ENCODE assay signal across 8 mouse cellular contexts in the genomic region with DNA sequence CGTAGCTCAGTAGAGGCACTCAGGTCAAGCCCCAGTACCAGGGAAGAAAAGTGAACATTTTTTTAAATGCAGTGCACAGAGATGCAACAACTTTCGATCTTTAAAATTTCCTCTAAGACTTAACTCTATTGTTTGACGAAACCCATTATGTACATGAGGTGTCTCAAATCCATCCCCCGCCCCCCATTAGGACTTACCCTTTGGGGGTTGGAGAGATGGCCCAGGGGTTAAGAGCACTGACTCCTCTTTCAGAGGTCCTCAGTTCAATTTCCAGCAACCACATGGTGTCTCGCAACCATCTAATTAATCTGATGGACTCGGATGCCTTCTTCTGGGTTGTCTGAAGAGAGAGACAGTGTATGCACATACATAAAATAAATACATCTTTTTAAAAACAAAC. TPM values are rescaled to one million over a fixed set of nuclear protein-coding genes. Genes with fewer than 3 reads are reported as not detected.
DNase-seq lines count a peak whose midpoint lies in the region; ATAC-seq and TF ChIP-seq lines count a peak whose summit lies in the region.

No protein-coding gene starts in this region.

- TF ChIP-seq EP300 in ES-Bruce4 (IDR thresholded peaks at IDR 0.05; ENCODE audit: insufficient read depth, low read depth, low read length), result no peak

- no peak for DNase-seq in heart, adult 11 months
- DNase-seq in forebrain, embryonic 14.5 days (ENCODE audit: low spot score), result no peak
- no peak for DNase-seq in urinary bladder, postnatal 14 days (ENCODE audit: low spot score)
- DNase-seq in thymus, postnatal 10 days (ENCODE audit: low spot score in 2 of 2), result no peak

- H3K4me1 ChIP-seq in heart, embryonic 14.5 days (ENCODE audit: control insufficient read depth in 2 of 2, insufficient read depth in 2 of 2, low read length in 2 of 2), result peaks cover 4 to 35% of the 10 kb centered on the region in 2 experiments
- peaks cover 2% of the 10 kb centered on the region for H3K4me1 ChIP-seq in ES-Bruce4 (ENCODE audit: control insufficient read depth, insufficient read depth, low read length)
- H3K4me1 ChIP-seq in forebrain, embryonic 14.5 days (ENCODE audit: control insufficient read depth, insufficient read depth, low read length), result peaks cover 13% of the 10 kb centered on the region; the same call in 1 of the 2 replicates
- peaks cover 6% of the 10 kb centered on the region for H3K4me1 ChIP-seq in liver, embryonic 16.5 days (ENCODE audit: control insufficient read depth, low read depth, low read length)

- TF ChIP-seq CTCF in ES-Bruce4 (IDR thresholded peaks at IDR 0.05; ENCODE audit: low read depth, low read length), result no peak

- H3K4me3 ChIP-seq in heart, embryonic 14.5 days (ENCODE audit: control insufficient read depth in 1 of 2, insufficient read depth in 1 of 2, low read depth in 1 of 2, low read length in 2 of 2), result peak overlapping the region; percentile 66 to 89; a peak in 3 of 4 replicates
- peak overlapping the region; percentile 91 for H3K4me3 ChIP-seq in ES-Bruce4 (ENCODE audit: low read depth, low read length)
- H3K4me3 ChIP-seq in forebrain, embryonic 14.5 days (ENCODE audit: low read depth, low read length), result peak overlapping the region; percentile 76
- H3K4me3 ChIP-seq in liver, embryonic 16.5 days (ENCODE audit: low read depth, low read length), result peak overlapping the region; percentile 86

- 0 out of 2 replicates have a peak, but pooled peaks cover under 1% of the 10 kb centered on the region for H3K36me3 ChIP-seq in heart, embryonic 14.5 days (ENCODE audit: control insufficient read depth, insufficient read depth, low read length)
- no peaks in the 10 kb centered on the region for H3K36me3 ChIP-seq in ES-Bruce4 (ENCODE audit: control insufficient read depth, insufficient read depth, low read length, poor library complexity, severe bottlenecking)
- H3K36me3 ChIP-seq in forebrain, embryonic 14.5 days (ENCODE audit: control insufficient read depth, insufficient read depth, low read length), result no peaks in the 10 kb centered on the region
- H3K36me3 ChIP-seq in liver, embryonic 16.5 days (ENCODE audit: control insufficient read depth, insufficient read depth), result no peaks in the 10 kb centered on the region

- H3K4me2 ChIP-seq in heart, embryonic 14.5 days (ENCODE audit: low read length), result peak overlapping the region; percentile 83
- H3K4me2 ChIP-seq in forebrain, embryonic 14.5 days (ENCODE audit: low read length), result peak overlapping the region; percentile 68
- H3K4me2 ChIP-seq in liver, embryonic 16.5 days (ENCODE audit: low read depth, low read length), result peak overlapping the region; percentile 80

- no peak for TF ChIP-seq POLR2A in ES-Bruce4 (IDR thresholded peaks at IDR 0.05; ENCODE audit: insufficient read depth, low read length)

- ATAC-seq in heart, embryonic 14.5 days (ENCODE audit: insufficient number of reproducible peaks, insufficient read depth, low FRiP score, low read depth), result no peak
- ATAC-seq in forebrain, embryonic 14.5 days, result no peak
- ATAC-seq in liver, embryonic 16.5 days (ENCODE audit: low read depth), result no peak
- no peak for ATAC-seq in megakaryocyte-erythroid progenitor cell, adult 5-6 weeks (replicated peaks; ENCODE audit: low FRiP score, low TSS enrichment, poor library complexity, severe bottlenecking)

- H3K9me3 ChIP-seq in heart, embryonic 14.5 days (ENCODE audit: control insufficient read depth, low read length), result no peaks in the 10 kb centered on the region
- H3K9me3 ChIP-seq in ES-Bruce4 (replicated peaks; ENCODE audit: control insufficient read depth, insufficient read depth, low read length, poor library complexity, severe bottlenecking), result no peaks in the 10 kb centered on the region
- H3K9me3 ChIP-seq in forebrain, embryonic 14.5 days (replicated peaks; ENCODE audit: control insufficient read depth, low read length), result no peaks in the 10 kb centered on the region
- no peaks in the 10 kb centered on the region for H3K9me3 ChIP-seq in liver, embryonic 16.5 days (replicated peaks; ENCODE audit: control insufficient read depth, low read length)

- H3K27me3 ChIP-seq in heart, embryonic 14.5 days (ENCODE audit: control insufficient read depth, insufficient read depth, low read length), result no peaks in the 10 kb centered on the region
- no peaks in the 10 kb centered on the region for H3K27me3 ChIP-seq in ES-Bruce4 (ENCODE audit: control insufficient read depth, insufficient read depth, low read length, poor library complexity, severe bottlenecking)
- H3K27me3 ChIP-seq in forebrain, embryonic 14.5 days (replicated peaks; ENCODE audit: control insufficient read depth, insufficient read depth, low read length), result no peaks in the 10 kb centered on the region
- H3K27me3 ChIP-seq in liver, embryonic 16.5 days (ENCODE audit: control insufficient read depth, insufficient read depth, low read depth, low read length), result no peaks in the 10 kb centered on the region

- WGBS in heart, embryonic 14.5 days, result 14% methylated on average over 6 of the region's 6 CpGs
- 2% methylated on average over 6 of the region's 6 CpGs for WGBS in forebrain, embryonic 14.5 days
- 15% methylated on average over 6 of the region's 6 CpGs for WGBS in liver, embryonic 16.5 days (ENCODE audit: insufficient replicate concordance)

- H3K27ac ChIP-seq in heart, embryonic 14.5 days (replicated peaks in 1 of 2; ENCODE audit: control insufficient read depth in 1 of 2, insufficient read depth in 1 of 2, low read depth in 2 of 2, low read length in 2 of 2), result peak overlapping the region; percentile 88 to 93; a peak in 1 of 4 replicates
- H3K27ac ChIP-seq in ES-Bruce4 (ENCODE audit: insufficient read depth, low read length), result peak overlapping the region; percentile 66
- H3K27ac ChIP-seq in forebrain, embryonic 14.5 days (ENCODE audit: low read depth, low read length), result peak overlapping the region; percentile 90; the same call in 1 of the 2 replicates
- no peak overlapping the region; the same call in 1 of the 2 replicates for H3K27ac ChIP-seq in liver, embryonic 16.5 days (ENCODE audit: low read length)

- H3K9ac ChIP-seq in heart, embryonic 14.5 days (ENCODE audit: low read length), result peak overlapping the region; percentile 86
- H3K9ac ChIP-seq in ES-Bruce4 (ENCODE audit: low read depth, poor library complexity, severe bottlenecking), result peak overlapping the region; percentile 68
- peak overlapping the region; percentile 87 for H3K9ac ChIP-seq in forebrain, embryonic 14.5 days (ENCODE audit: low read length)
- H3K9ac ChIP-seq in liver, embryonic 16.5 days (ENCODE audit: low read depth, low read length), result peak overlapping the region; percentile 84

RNA-seq across cellular contexts. Expression of gene Lrrc28, which starts 1.1 kb away (rescaled TPM):
- polyA plus RNA-seq in heart, embryonic 14.5 days (2014; fragmentation: Nextera tagmentation; extraction: Ambion mirVana), result 13.3 and 16.1 TPM in 2 replicates
- 28.4 and 34.5 TPM in 2 replicates for polyA plus RNA-seq in ES-Bruce4 (2011; ENCODE audit: insufficient read depth, insufficient read length, low read depth, missing spikeins)
- polyA plus RNA-seq in forebrain, embryonic 14.5 days (2014; fragmentation: Nextera tagmentation; extraction: Ambion mirVana), result 40.2 and 40.5 TPM in 2 replicates
- polyA plus RNA-seq in liver, embryonic 16.5 days (2015; fragmentation: Nextera tagmentation; extraction: Ambion mirVana), result 5.3 and 6.6 TPM in 2 replicates
- total RNA-seq in megakaryocyte-erythroid progenitor cell, adult 5-6 weeks (2014; fragmentation: Nextera tagmentation), result 12.0 and 28.8 TPM in 2 replicates
- total RNA-seq in megakaryocyte-erythroid progenitor cell, adult 5-6 weeks (2017), result 13.3 and 15.5 TPM in 2 replicates

RNA-seq across cellular contexts. Expression of gene Ttc23, which starts 1.1 kb away (rescaled TPM):
- 20.3 and 20.9 TPM in 2 replicates for polyA plus RNA-seq in heart, embryonic 14.5 days (2014; fragmentation: Nextera tagmentation; extraction: Ambion mirVana)
- 31.7 and 42.0 TPM in 2 replicates for polyA plus RNA-seq in ES-Bruce4 (2011; ENCODE audit: insufficient read depth, insufficient read length, low read depth, missing spikeins)
- 14.5 and 14.7 TPM in 2 replicates for polyA plus RNA-seq in forebrain, embryonic 14.5 days (2014; fragmentation: Nextera tagmentation; extraction: Ambion mirVana)
- 5.0 and 6.0 TPM in 2 replicates for polyA plus RNA-seq in liver, embryonic 16.5 days (2015; fragmentation: Nextera tagmentation; extraction: Ambion mirVana)
- total RNA-seq in megakaryocyte-erythroid progenitor cell, adult 5-6 weeks (2014; fragmentation: Nextera tagmentation), result 1.4 and 12.5 TPM in 2 replicates
- total RNA-seq in megakaryocyte-erythroid progenitor cell, adult 5-6 weeks (2017), result 0.95 and 3.6 TPM in 2 replicates
